Mouse (Mus musculus) kidney, postnatal 0 days (tissue): ENCODE data around the gene Ldb2. TPM values are rescaled to one million over a fixed set of nuclear protein-coding genes. Genes with fewer than 3 reads are reported as not detected.

Experiments used
- ATAC-seq: fragments of 200-750 bp; cut with Nextera tagmentation; replicated peaks from 2 replicates; pipeline ENCODE4 v1.8.0; 2017; ENCODE audit warnings: low read depth, moderate number of reproducible peaks, moderate TSS enrichment, moderate library complexity; ENCODE audit not compliant: low FRiP score
- DNase-seq: peaks from one replicate; pipeline ENCODE4 v3.0.0-alpha.2; 2016; ENCODE audit warnings: low spot score
- H3K27ac ChIP-seq: fragments of 300-500 bp; sonication (generic); 2 replicates; pipeline ENCODE4 v1.5.1; 2014; ENCODE audit warnings: mild to moderate bottlenecking
- H3K27me3 ChIP-seq: fragments of 300-500 bp; sonication (generic); 2 replicates; pipeline ENCODE4 v1.6.1; 2014; ENCODE audit warnings: low read length, mixed read lengths; ENCODE audit not compliant: insufficient read depth
- H3K36me3 ChIP-seq: fragments of 300-500 bp; sonication (generic); 2 replicates; pipeline ENCODE4 v1.6.1; 2014; ENCODE audit warnings: low read length, mixed read lengths; ENCODE audit not compliant: insufficient read depth
- H3K4me1 ChIP-seq: fragments of 300-500 bp; sonication (generic); replicated peaks from 2 replicates; pipeline ENCODE4 v1.6.1; 2014; ENCODE audit warnings: antibody characterized with exemption, low read length, mixed read lengths; ENCODE audit not compliant: insufficient read depth
- H3K4me2 ChIP-seq: fragments of 300-500 bp; sonication (generic); 2 replicates; pipeline ENCODE4 v1.6.1; 2014; ENCODE audit warnings: mild to moderate bottlenecking, low read length, moderate library complexity, mixed read lengths
- H3K4me3 ChIP-seq: fragments of 300-500 bp; sonication (generic); replicated peaks from 2 replicates; pipeline ENCODE4 v1.5.1; 2014; ENCODE audit warnings: low read depth, low read length
- H3K9ac ChIP-seq: fragments of 300-500 bp; sonication (generic); 2 replicates; pipeline ENCODE4 v1.6.1; 2014; ENCODE audit warnings: low read depth, low read length
- H3K9me3 ChIP-seq: fragments of 300-500 bp; sonication (generic); replicated peaks from 2 replicates; pipeline ENCODE4 v1.6.1; 2016; ENCODE audit warnings: low read length, inconsistent platforms, mixed read lengths
- CTCF ChIP-seq: IDR thresholded peaks from 2 replicates; pipeline ENCODE4 v1.5.1; 2016; ENCODE audit warnings: antibody characterized with exemption, low read depth, mild to moderate bottlenecking, moderate library complexity
- WGBS: fragments of 180-500 bp; shearing (Covaris S2); extraction: QIAGEN DNeasy Blood & Tissue Kit; methylation state at CpG from one replicate; pipeline ENCODE4 v1.1.7; 2014; 5-methylcytosine and 5-hydroxymethylcytosine counted together
- polyA plus RNA-seq: library from polyadenylated mRNA; unstranded; fragments of >200 nt; fragmentation: Nextera tagmentation; extraction: Ambion mirVana; gene quantifications from 2 replicates; pipeline ENCODE4 v1.2.1, GENCODE M21; 2015

The Ldb2 gene
- polyA plus RNA-seq, 1 experiment from 2014 or later, result 82.9 TPM

- H3K27me3 ChIP-seq, result no peaks in the 10 kb centered on the region
- H3K4me1 ChIP-seq, result no peaks in the 10 kb centered on the region; the same call in 1 of the 2 replicates
- no peaks in the 10 kb centered on the region for H3K9me3 ChIP-seq
- ATAC-seq, result no peak
- peak; percentile 41 for DNase-seq
- no peak overlapping the region for H3K4me3 ChIP-seq
- 62% methylated on average over 4 of the region's 4 CpGs for WGBS
- no peaks in the 10 kb centered on the region for H3K36me3 ChIP-seq
- H3K27ac ChIP-seq, result no peak overlapping the region; the same call in 1 of the 2 replicates
- no peak for TF ChIP-seq CTCF
- no peak overlapping the region for H3K4me2 ChIP-seq
- H3K9ac ChIP-seq, result no peak overlapping the region
Observed at GRCm38 (mm10) chr5:44645952-44646841, 153.3 kb downstream of the Ldb2 start.

DNA sequence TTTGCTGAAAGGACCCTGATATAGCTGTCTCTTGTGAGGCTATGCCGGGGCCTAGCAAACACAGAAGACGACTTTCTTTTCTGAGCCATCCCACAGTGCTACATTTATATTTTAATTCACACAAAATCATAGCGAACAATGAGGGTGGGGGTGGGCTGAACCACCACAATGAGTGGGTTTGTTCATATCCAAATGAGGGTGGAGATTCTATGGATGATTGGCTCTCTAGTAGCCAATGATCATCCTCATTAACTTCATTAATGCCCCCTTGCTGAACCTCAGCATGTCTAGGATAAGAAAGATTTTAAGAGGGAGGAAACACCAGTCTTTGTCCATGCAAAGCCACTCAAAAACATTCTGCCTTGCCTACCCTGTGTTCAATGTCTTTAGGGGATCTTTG lies 156.4 kb downstream of the Ldb2 start:
- Histone ChIP-seq H3K27ac (no peak overlapping the region), H3K4me1 (no peaks in the 10 kb centered on the region), H3K4me3 (no peak overlapping the region), H3K4me2 (no peak overlapping the region), H3K27me3 (no peaks in the 10 kb centered on the region), H3K9ac (no peak overlapping the region), H3K36me3 (no peaks in the 10 kb centered on the region), H3K9me3 (no peaks in the 10 kb centered on the region)
- ATAC-seq, result no peak
- no peak for DNase-seq
- WGBS, result 97% methylated on average over 3 of the region's 3 CpGs
- no peak for TF ChIP-seq CTCF

DNA sequence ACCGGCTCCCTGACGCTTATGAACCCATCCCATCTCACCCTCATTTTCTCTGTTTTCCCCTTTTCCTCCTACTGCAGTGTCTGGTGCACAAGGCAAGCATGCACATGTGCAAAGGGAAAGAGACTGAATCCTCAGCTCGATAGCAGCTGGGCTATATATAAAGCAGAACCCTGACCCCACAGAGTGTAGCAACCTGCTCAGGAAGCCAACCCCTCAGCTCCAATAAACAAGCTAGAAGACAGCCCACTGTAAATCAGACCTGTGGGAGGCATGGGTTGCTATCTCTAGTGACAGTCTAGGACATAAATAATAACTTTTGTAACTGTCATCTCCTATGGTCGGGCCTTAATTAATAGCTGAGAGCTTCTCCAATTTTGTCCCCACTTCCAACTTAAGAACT lies 158.4 kb downstream of the Ldb2 start:
- peak; percentile 64 for DNase-seq
- WGBS, result 27% methylated on average over 4 of the region's 4 CpGs
- Histone ChIP-seq H3K27me3 (no peaks in the 10 kb centered on the region), H3K27ac (no peak overlapping the region), H3K9me3 (no peaks in the 10 kb centered on the region), H3K36me3 (no peaks in the 10 kb centered on the region), H3K9ac (no peak overlapping the region), H3K4me2 (no peak overlapping the region), H3K4me3 (no peak overlapping the region), H3K4me1 (no peaks in the 10 kb centered on the region)
- ATAC-seq, result no peak
- no peak for TF ChIP-seq CTCF

DNA sequence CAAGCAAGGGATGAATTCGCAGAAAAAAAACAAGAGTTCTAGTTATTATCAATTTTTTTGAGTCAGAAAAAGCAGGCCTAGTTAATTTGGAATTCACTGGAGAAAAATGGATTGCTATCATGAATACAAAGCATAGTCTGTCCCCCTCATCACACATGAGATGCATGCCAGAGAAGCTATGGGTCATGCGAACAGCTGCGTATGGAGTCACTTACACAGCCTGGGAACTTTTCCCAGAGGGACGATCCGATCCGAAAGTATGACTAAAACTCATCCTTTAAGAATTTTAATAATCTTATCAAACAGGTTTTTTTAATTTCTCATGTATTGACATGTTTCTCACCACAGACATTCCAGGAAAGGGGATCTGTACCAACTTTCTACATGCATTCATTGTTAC lies 163.9 kb downstream of the Ldb2 start:
- Histone ChIP-seq H3K9ac (no peak overlapping the region), H3K4me3 (no peak overlapping the region), H3K4me1 (no peaks in the 10 kb centered on the region; the same call in 1 of the 2 replicates), H3K4me2 (no peak overlapping the region), H3K27ac (no peak overlapping the region), H3K27me3 (no peaks in the 10 kb centered on the region), H3K36me3 (no peaks in the 10 kb centered on the region), H3K9me3 (no peaks in the 10 kb centered on the region)
- no peak for DNase-seq
- no peak for ATAC-seq
- 86% methylated on average over 6 of the region's 6 CpGs for WGBS
- TF ChIP-seq CTCF, result no peak

GRCm38 (mm10) chr5:44629034-44629625 lies 170.3 kb downstream of the Ldb2 start:
- Histone ChIP-seq H3K36me3 (no peaks in the 10 kb centered on the region), H3K27ac (no peak overlapping the region), H3K4me2 (no peak overlapping the region), H3K27me3 (no peaks in the 10 kb centered on the region), H3K4me3 (no peak overlapping the region), H3K9ac (no peak overlapping the region), H3K4me1 (no peaks in the 10 kb centered on the region), H3K9me3 (no peaks in the 10 kb centered on the region)
- TF ChIP-seq CTCF, result no peak
- no peak for DNase-seq
- no peak for ATAC-seq
- 82% methylated on average over 3 of the region's 3 CpGs for WGBS

DNA sequence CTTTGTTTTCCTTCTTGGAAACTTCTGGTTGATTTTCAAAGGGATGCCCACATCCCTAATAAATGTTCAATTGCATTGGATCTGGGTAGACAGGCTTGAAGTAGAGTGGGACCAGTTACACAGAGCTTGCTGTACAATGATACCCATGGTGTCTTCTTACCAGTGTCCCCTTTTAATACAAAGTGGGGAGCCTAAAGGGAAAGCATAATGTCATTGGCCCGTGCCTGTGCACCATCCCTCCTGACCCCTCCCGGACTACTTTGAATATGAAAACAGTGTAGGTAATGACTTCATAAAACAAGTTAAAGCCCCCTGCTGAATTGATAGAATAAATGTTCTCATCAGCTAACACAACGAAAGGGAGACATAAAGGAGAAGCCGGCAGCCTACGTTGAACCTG lies 172.0 kb downstream of the Ldb2 start:
- H3K4me2 ChIP-seq, result no peak overlapping the region
- H3K9ac ChIP-seq, result no peak overlapping the region
- H3K9me3 ChIP-seq, result no peaks in the 10 kb centered on the region
- WGBS, result 66% methylated on average over 5 of the region's 5 CpGs
- no peak overlapping the region for H3K4me3 ChIP-seq
- H3K36me3 ChIP-seq, result no peaks in the 10 kb centered on the region
- H3K27ac ChIP-seq, result no peak overlapping the region
- no peaks in the 10 kb centered on the region for H3K27me3 ChIP-seq
- ATAC-seq, result no peak
- H3K4me1 ChIP-seq, result no peaks in the 10 kb centered on the region
- no peak for DNase-seq
- TF ChIP-seq CTCF, result no peak
